Mouse (Mus musculus) kidney, postnatal 4 days (tissue): ENCODE data around the gene Nme2.
"Not testable (repeated sequence)": the region's sequence is repeated elsewhere in the genome, so short reads cannot be mapped to it uniquely, and the experiment has no call there.

Experiments used
- DNase-seq, 2 experiments: peaks; one replicate each; pipeline ENCODE4 v3.0.0; 2021; ENCODE audit warnings: mixed read lengths in 2 of 2

Nme2 gene

GRCm38 (mm10) chr11:93965391-93965790 lies 9.3 kb upstream of the Nme2 start:
- DNase-seq = no peak

DNA sequence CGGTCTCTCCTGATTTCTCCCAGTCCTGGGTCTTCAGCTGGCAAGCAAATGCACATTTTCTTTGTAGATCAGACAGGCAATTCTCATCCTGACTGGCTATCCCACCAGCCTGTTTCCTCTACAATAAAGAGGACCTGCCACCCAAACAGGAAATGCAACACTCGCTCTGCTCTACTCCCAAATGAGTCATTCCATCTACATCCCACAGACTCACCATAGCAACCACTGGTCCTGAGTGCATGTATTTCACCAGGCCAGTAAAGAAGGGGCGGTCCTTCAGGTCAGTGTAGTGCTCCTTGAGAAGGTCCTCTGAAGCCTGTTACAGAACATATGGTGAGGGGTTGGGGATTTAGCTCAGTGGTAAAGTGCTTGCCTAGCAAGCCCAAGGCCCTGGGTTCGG lies 7.0 kb upstream of the Nme2 start:
- no peak for DNase-seq

- DNase-seq = no peak
Measured at GRCm38 (mm10) chr11:93961482-93961881, 5.4 kb upstream of the Nme2 start.

DNA sequence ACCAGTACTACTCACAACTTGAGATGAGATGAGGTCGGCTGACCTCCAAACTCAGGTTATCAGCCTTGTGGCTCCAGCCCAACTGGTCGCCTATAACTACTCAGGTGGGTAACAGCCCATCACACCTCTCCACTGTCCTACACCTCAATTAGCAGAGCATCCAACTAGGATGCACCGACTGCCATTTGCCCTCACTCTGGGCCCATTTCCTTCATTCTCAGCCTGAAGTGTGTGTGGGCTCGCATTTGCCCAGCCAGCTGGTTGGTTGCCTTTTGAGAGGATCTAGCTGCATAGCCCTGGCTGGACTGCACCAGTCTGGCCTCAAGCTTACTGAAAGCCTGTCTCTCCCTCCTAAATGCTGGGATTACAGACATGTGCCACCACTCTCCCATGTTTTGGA lies 1.7 kb upstream of the Nme2 start:
- no peak for DNase-seq

- DNase-seq = no peak
Measured at GRCm38 (mm10) chr11:93957031-93957555, 1.0 kb upstream of the Nme2 start.

DNA sequence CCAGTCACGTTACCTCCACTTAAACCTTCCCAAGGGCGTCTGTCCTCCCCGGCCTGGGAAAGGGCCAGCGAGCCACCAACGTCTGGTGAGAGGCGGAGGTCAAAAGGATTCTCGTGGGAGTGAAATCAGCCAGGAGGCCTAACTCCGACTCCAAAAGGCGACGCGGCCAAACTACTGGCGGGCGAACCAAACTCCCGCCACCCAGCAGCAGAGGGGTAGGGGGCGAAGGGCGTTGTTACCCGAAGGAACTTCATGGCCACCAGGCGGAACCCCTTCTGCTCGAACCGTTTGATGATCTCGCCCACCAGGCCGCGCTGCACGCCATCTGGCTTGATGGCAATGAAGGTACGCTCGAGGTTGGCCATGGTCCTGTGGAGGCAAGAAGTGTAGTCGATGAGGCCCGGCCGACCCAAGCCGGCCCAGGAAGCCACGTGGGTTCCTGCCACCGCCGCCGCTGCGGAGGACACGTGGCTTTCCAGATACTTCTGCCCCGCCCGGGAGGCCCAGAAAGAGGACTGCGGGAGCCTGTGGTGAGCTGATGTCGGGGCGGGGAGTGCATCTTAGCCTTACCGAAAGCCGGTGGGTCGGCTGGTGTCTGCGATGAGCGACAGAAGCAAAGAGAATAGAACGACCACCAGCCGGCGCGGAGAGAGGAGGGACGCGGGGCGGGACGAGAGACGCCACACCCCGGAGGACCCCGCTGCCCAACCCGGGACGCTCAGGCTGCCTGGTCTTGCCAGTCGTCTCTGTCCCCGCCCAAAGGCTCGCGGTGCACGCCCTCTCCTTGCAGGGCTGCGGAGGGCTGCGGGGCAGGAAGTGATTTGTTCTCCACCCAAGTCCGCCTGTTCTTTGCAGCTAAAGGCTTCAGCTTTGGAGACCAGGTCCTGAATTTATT lies 556 bp downstream of the Nme2 start:
- DNase-seq = peak; percentile 95 to 97

DNA sequence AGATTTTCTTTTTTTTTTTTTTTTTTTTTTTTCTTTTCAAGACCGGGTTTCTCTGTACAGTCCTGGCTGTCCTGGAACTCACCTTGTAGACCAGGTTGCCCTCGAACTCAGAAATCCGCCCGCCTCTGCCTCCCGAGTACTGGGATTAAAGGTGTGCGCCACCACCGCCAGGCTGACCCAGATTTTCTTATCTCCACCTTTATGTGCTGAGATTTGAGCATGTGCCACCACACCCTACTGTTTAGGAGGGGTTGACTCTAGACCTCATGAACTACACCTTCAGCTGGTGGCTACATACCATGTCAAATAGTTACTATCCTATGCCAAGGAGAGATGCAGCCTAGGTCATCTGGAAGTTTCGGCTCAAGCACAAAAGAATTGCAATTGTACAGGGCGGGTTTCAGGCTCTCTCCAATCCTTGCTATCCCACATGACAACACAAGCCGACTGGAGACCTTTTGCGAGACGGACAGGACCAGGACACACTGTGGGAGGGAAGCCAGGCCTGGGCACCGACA lies 1.3 kb downstream of the Nme2 start:
- no peak for DNase-seq

- peak; percentile 29 to 49 for DNase-seq
Measured at GRCm38 (mm10) chr11:93952376-93952775, 3.7 kb downstream of the Nme2 start.

- no peak for DNase-seq
Measured at GRCm38 (mm10) chr11:93950045-93950444, 6.0 kb downstream of the Nme2 start.

DNA sequence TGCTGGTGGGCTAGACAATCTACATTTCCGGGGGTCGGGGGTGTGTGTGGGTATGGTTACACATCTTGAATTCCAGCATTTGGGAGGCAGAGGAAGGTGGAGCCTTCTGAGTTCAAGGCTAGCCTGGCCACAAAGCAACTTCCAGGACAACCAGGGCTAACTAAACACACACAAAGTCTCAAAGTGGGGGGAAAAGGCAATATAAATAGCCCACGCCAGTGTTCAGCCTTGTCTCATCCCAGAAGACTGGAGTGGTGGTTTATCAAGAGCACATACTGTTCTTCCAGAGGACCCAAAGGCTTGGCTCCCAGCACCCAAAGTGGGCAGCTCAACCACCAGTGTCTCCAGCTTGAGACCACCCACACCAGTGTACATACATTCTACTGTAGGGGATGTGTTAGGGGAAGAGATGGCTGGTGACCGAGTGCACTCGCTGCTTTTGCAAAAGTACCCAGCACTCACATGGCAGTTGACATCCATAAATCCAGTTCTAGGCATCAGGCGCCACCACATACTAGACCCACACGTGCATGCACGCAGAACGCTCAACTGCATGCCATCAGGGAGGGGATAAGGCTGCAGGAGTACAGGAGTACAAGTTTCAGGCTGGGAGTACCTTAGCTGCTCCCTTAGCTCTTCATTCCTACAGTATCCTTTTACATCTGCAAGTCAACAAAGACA lies 7.0 kb downstream of the Nme2 start:
- no peak for DNase-seq

DNA sequence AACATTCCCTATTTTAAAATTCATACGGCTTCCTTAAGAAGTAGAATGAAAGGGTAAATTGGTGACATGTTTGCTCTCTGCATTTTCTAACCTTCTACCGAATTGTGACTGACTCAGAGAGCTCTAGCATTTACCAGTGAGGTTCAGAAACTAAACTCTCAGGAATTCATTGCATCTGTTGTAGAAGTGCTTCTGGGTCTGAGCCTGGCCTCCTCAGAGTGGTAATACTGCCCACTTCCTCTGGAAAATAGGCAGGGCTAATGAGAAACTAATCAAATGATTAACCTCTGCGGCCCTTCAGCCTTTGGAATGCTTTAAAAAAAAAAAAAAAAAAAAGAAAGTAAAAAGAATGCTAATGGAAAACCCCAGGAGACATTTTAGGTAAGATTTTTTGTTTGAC lies 11.1 kb downstream of the Nme2 start:
- no peak for DNase-seq

GRCm38 (mm10) chr11:93940906-93941305 lies 15.2 kb downstream of the Nme2 start:
- no peak for DNase-seq

- DNase-seq = no peak
Measured at GRCm38 (mm10) chr11:93929106-93929505, 27.0 kb downstream of the Nme2 start.

DNA sequence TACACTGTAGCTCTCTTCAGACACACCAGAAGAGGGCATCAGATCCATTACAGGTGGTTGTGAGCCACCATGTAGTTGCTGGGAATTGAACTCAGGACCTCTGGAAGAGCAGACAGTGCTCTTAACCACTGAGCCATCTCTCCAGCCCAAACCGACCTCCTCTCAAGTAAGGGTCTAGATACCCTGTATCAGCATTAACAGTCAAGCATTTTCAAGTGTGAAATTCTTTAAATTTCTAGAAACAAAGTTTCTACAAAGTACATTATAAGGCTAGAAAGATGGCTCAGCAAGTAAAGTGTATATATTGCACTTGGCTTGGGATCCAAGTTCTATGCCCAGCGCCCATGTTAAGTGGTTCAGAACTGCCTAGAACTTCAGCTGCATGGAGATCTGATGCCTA lies 41.0 kb downstream of the Nme2 start:
- not testable (repeated sequence) for DNase-seq

GRCm38 (mm10) chr11:93911603-93912002 lies 44.5 kb downstream of the Nme2 start:
- no peak for DNase-seq

DNA sequence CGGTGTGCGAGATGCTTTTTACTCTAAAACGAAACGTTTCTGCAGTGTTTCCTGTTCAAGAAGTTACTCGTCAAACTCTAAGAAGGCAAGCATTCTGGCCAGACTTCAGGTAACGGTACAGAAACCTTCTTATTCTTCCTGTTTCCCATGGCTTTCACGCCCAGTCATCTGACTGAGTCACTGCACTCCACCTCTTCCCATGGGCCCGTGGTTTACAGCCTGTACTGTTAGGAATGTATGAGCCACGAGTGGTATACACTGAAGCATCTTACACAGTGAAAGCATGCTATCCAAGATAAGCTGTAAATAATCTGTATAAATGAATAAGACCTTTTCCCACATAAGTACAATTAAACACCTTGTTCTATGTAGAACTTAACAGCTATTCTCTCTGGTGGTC lies 47.2 kb downstream of the Nme2 start:
- no peak for DNase-seq

DNA sequence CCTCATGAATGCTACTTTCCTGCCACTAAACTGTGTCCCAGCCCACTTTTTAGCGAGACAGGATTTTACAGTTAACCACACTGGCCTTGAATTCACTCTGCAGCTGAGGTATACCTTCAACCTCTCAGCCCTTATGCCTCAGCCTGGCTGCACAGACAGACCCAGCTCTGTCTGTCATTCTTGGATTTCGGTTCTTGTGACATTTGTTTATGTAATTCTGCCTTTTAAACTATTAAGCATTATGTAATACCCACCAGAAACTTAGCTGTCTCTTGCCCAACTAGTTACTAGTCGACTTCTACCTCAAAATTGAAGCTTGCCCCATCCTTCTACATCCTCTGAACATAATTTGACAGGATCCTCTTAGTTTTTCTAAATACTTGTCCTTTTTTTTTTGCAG lies 48.2 kb downstream of the Nme2 start:
- DNase-seq = no peak

DNA sequence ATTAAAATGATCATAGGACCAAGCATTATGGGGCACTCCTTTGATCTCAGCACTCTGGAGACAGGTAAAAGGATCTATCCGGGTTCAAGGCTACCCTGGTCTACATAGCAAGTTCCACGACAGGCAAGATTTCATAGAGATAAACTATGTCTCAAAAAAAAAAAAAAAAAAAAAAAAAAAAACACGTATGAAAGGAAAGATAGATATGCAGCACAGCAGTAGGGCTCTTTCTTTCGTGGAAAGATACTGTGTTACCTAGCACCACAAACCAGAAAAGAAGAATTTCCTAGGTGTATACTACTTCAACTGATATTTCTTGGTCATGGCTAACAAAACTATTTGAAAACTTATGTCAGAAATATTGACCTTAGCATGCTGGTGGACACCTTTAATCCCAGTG lies 49.2 kb downstream of the Nme2 start:
- no peak for DNase-seq
